Mouse (Mus musculus): ENCODE data around the gene Ntn4. TPM values are rescaled to one million over a fixed set of nuclear protein-coding genes. Genes with fewer than 3 reads are reported as not detected.

The Ntn4 gene
- total RNA-seq (2022): 1 to 10 TPM; 4.6 to 7.7 (median 6.2) TPM

DNA sequence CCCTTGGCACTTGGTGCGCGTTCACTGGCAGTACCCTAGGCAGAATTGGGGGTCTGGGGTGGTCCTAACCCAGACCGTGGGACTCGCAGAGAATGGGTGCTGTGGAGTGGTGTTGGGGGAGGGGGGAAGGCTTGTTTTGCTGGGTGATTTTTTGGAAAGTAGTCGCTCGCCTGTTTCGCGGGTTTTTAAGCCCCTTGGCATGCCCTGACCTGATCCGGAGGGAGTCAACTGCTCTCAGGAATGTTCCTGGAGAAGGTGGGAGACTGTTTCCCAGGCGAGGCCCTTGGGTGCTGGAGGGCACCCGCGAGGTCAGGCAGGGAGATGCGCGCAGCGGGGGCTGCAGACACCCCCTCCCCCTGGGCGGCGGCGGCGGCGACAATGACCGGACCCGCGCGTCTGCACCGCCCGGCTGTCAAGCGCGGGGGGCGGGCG lies at the start of gene Ntn4:
Gene Ntn4, plus strand, starts transcription at position 161 of the 432 bp plus-strand sequence.
- no peak for DNase-seq (ENCODE audit: low spot score in 2 of 2)

- DNase-seq (ENCODE audit: low spot score in 2 of 2): no peak
Observed at GRCm38 (mm10) chr10:93592456-93592855, 48.0 kb upstream of the Ntn4 start.

GRCm38 (mm10) chr10:93594022-93594482 lies 46.4 kb upstream of the Ntn4 start:
- peak; percentile 61 to 76 for DNase-seq (ENCODE audit: low spot score in 2 of 2)

GRCm38 (mm10) chr10:93595831-93596230 lies 44.6 kb upstream of the Ntn4 start:
- DNase-seq (ENCODE audit: low spot score in 2 of 2): no peak

DNA sequence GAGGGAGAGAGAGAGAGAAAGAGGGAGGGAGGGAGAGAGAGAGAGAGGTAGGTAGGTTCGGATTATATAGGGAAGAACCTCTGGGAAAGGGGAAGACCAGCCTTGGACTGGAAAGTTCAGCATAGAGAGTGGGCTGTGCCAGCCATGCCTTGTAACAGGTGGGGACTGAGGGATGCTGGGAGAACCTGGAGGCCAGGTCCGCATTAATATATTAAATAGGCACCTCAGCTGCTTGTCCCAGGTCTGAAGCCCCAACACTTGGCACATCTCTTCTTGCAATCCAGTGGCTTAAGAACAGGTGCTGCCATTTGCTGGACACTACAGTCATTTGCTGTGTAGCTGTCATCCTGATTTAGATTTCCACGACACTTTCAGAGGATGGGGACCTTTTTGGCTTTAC lies 43.8 kb upstream of the Ntn4 start:
- DNase-seq (ENCODE audit: low spot score in 2 of 2): no peak

- no peak for DNase-seq (ENCODE audit: low spot score in 2 of 2)
Observed at GRCm38 (mm10) chr10:93602309-93602708, 38.2 kb upstream of the Ntn4 start.

DNA sequence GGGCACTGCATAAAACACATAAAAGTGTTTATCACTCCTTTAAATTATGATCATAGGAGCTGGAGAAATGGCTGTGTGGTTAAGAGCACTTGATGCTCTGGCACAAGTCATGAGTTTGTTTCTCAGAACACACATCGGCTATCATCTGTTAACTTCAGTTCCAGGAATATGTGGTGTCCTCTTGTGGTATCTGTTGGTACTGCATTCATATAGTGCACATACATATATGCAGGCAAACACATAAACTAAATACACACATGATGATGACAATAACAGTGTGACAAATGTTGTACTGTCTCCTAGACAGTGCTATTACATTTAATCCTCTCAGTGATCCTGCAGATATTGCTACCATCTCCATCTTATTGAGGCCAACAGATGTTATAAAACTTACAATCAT lies 37.2 kb upstream of the Ntn4 start:
- no peak for DNase-seq (ENCODE audit: low spot score in 2 of 2)

- no peak for DNase-seq (ENCODE audit: low spot score in 2 of 2)
Observed at GRCm38 (mm10) chr10:93606326-93606725, 34.2 kb upstream of the Ntn4 start.

DNA sequence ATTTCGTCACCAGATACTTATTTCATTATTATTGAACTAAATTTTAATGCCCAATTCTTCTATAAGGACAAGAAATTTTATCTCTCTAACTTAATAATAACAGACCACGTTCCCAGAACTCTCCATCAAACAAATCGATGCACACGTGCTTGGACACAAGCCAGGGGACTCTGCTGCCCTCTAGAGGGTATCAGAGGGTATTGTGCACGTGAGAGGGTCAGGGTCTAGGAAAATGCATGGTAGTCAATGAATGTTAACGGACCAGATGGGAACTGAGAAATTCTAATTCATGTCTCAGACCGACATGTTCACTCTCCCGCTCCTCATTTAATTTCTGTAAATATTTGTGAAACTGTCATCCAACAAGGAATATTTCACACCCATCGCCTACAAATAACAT lies 32.4 kb upstream of the Ntn4 start:
- no peak for DNase-seq (ENCODE audit: low spot score in 2 of 2)

DNA sequence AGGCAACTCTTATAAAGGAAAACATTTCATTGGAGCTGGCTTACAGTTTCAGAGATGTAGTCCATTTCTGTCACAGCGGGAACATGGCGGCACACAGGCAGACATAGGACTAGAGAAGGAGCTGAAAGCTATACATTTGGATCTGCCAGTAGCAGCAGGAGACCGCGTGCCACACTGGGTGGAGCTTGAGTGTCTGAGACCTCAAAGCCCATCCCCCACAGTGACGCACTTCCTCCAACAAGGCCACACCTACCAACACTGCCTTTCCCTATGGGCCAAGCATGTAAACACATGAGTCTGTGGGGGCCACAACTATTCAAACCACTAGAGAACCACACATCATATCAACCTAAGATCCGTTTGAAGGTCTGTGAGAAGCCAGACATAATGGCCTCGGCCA lies 31.2 kb upstream of the Ntn4 start:
- DNase-seq (ENCODE audit: low spot score in 2 of 2): no peak

- no peak for DNase-seq (ENCODE audit: low spot score in 2 of 2)
Observed at GRCm38 (mm10) chr10:93610896-93611295, 29.6 kb upstream of the Ntn4 start.

DNA sequence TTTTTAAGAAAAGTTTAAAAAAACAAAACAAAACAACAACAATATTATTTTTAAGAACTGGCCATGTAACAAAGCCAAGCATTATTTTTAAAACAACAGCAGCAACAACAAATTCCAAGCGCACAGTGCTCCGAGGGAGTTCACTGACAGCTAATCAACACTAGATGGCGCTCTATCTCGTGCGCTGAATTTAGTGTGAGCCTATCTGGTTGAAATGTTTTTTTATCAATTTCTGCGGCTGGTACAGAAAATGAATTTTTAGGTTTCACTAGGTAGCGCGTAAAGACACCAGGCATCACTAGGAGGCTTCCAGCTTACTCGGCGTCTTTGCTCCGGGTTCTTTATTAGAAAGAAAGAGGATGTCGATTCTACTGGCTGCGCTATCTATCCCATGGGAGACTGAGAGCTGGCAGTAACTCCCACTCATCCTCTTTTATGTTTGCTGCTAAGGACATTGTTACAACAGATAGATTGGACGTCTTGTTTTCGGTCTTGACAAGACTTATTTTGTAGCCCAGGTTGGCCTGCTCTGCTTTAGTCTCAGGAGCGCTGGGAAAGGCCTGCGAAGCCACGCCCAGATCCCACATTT lies 29.0 kb upstream of the Ntn4 start:
- no peak for DNase-seq (ENCODE audit: low spot score in 2 of 2)

GRCm38 (mm10) chr10:93614850-93615249 lies 25.6 kb upstream of the Ntn4 start:
- no peak for DNase-seq (ENCODE audit: low spot score in 2 of 2)

DNA sequence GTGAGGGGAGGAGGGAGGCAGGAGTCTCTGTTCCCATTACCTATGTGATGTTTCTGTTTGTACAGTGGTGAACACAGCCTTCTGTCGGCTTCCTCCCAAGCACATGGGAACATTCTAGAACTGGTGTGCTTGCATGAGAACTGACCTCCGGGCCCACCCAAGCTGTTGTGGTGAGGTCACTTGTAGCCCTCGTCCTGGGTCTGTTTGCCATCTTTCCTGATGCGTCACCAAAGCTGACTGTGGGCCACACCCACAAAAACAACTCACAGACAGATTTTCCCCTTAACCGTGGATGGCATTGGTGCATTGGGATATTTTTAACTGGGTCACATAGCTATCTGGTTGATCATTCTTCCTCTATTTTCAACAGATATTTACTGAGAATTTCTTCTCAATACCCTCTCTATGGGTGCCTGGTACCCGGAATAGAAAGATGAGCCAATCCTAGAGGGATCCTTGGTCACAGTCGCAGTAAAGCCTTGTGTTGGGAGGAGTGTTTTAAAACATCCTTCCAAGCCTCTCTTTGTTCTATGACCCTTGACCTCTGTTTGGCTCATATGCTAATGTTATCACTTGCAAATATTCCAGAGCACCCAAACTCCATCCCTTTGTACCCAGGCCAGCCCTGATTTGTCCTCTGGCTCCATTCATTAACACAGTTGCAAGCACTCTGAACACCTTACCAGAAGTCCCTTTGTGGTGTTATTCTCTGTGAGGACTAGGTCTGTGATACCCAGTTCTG lies 19.9 kb upstream of the Ntn4 start:
- peak in 1 of 2 experiments; percentile 25 for DNase-seq (ENCODE audit: low spot score in 2 of 2)

- DNase-seq (ENCODE audit: low spot score in 2 of 2): no peak
Observed at GRCm38 (mm10) chr10:93623725-93624124, 16.8 kb upstream of the Ntn4 start.

DNA sequence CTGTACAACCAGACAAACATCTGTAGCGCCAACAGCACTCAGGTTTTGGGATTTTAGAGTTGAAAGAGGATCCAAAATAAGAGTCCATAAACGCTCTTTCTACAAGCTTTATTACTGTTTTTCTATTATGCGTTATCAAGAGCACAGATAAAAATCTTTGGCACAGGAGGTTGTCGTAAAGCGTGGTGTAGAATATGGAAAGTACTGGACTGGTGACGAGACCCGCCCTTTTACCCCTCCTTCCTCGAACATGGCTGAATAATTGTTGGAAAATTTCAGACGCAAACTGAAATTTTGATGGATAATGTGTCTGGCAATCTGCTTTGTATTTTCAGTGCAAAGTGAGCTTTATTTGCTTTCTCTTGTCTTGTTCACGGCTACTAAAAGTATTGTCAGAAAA lies 16.3 kb upstream of the Ntn4 start:
- DNase-seq (ENCODE audit: low spot score in 2 of 2): no peak

DNA sequence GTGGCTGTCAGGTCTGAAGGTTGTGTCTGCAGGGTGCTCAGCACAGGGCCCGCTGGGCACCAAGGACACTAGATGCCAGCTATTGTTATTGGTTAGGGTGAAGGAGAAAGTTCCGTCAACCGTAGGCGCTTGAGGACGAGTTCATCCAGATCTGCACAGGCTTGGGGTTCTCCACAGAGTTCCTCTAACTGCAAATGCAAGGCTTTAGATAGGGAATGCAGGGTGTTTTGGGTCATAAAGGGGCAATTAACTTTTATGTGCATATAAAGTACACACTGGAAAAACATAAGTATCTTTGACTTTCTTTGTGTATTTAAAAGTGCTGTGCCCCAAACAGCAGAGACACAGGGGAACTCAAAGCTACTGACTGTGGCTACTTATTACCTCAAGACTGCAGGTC lies 10.2 kb upstream of the Ntn4 start:
- no peak for DNase-seq (ENCODE audit: low spot score in 2 of 2)

DNA sequence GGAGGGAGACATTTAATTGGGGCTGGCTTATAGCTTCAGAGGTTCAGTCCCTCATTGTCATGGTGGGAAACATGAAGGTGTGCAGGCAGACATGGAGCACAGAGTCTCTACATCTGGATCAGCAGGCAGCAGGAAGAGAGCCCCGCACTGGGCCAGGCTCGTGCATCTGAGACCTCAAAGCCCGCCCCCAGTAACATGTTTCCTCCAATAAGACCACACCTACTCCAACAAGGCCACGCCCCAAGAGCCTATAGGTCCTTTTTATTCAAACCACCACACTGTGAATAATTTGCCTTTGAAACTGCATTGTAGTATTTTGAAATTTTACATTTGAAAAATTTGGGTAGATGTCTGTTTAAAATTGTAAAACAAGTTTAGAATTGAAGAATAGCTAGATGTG lies 8.4 kb upstream of the Ntn4 start:
- DNase-seq (ENCODE audit: low spot score in 2 of 2): no peak

DNA sequence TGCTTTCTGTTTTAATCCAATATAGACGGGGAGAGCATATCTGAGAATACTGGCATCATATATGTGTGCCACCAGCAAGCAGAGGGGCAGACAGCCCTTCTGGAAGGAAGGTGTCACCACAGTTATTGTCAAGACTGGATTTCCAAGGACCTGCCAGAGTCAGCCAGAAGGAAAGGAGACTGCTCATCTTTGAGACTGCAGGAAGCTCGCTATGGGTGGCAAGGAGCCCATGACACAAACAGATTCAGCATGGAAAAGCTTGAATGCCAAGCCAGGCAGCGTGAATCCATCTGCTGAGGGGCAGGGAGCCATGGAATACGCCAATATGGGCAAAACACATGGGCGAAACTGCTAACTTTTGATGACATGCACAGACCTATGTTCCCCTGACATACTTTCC lies 6.9 kb upstream of the Ntn4 start:
- no peak for DNase-seq (ENCODE audit: low spot score in 2 of 2)

GRCm38 (mm10) chr10:93633971-93634370 lies 6.5 kb upstream of the Ntn4 start:
- no peak for DNase-seq (ENCODE audit: low spot score in 2 of 2)

- no peak for DNase-seq (ENCODE audit: low spot score in 2 of 2)
Observed at GRCm38 (mm10) chr10:93635941-93636340, 4.5 kb upstream of the Ntn4 start.

- DNase-seq (ENCODE audit: low spot score in 2 of 2): peak in 1 of 2 experiments; percentile 18
Observed at GRCm38 (mm10) chr10:93640953-93641820, 706 bp downstream of the Ntn4 start.
